8 mouse cellular contexts compared by ENCODE assay signal in the genomic region with DNA sequence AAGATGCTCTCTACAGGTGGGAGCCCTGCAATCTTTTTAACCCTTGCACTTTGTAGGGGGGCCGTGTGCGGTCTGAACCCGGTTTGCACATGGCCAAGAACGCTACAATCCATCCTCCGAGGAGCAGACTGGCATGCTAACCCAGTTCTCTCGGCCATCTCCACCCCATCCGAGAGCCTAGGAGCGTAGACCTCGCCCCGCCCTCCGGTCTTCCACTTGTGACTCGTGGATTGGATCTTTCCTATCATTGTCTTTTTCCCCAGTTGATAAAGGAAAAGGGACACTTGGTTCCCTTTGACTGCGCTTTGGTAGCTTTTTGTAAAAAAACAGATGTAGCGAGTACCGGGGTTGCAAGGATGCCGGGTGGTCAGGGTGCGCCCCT. TPM values are rescaled to one million over a fixed set of nuclear protein-coding genes. Genes with fewer than 3 reads are reported as not detected.
A peak's percentile ranks its signal among the peaks of the same experiment; 100 is the strongest.
DNase-seq lines count a peak whose midpoint lies in the region; TF ChIP-seq lines count a peak whose summit lies in the region.

Gene Tmem116, plus strand, starts transcription at position 250 of the 382 bp plus-strand sequence.

- no peak for TF ChIP-seq POLR2A in lung, adult 2 months (IDR thresholded peaks at IDR 0.05; ENCODE audit: borderline replicate concordance, extremely low read depth, low read depth, low read length)

- H3K4me3 ChIP-seq in lung, adult 2 months (replicated peaks; ENCODE audit: extremely low read depth, low read depth, low read length): peak within 1 kb of the TSS; percentile 99

- no peak for TF ChIP-seq CTCF in lung, adult 2 months (IDR thresholded peaks at IDR 0.05; ENCODE audit: insufficient read depth, low read length)

- peak; percentile 17 for DNase-seq in thymus, postnatal 10 days (ENCODE audit: low spot score in 2 of 2)
- DNase-seq in thymus, postnatal 25 days: no peak
- peak; percentile 42 for DNase-seq in cerebellum, adult 8-10 months
- peak; percentile 33 for DNase-seq in forelimb bud, embryonic 11.5 days (ENCODE audit: low read depth, low spot score)
- DNase-seq in kidney, adult 11 months: peak; percentile 37
- no peak for DNase-seq in lung, adult 2 months
- peak; percentile 57 for DNase-seq in retina, postnatal 1 day
- DNase-seq in layer of hippocampus, postnatal 10 days (ENCODE audit: low spot score in 2 of 2): no peak

- 0% methylated on average over 17 of the region's 17 CpGs for WGBS in lung, adult 2 months

- H3K4me1 ChIP-seq in lung, adult 2 months (ENCODE audit: control insufficient read depth, insufficient read depth, low read length): peaks cover 8% of the 10 kb centered on the region; the same call in 1 of the 2 replicates

RNA-seq across cellular contexts. Expression of gene Tmem116, which starts in this region (rescaled TPM):
- 23.6 and 24.2 TPM in 2 replicates for polyA plus RNA-seq in lung, adult 2 months (2012; rRNA removed)
- 1 to 10 TPM; 4.4 to 5.4 TPM for total RNA-seq in layer of hippocampus, postnatal 10 days (2021)

Comparison
In these comparisons a context has a peak if more than half of its experiments do, and no peak if none do; other contexts are left out.
1. DNase-seq: peak in thymus, postnatal 10 days (2 of 2), cerebellum, adult 8-10 months (single experiment), forelimb bud, embryonic 11.5 days (single experiment), kidney, adult 11 months (single experiment) and retina, postnatal 1 day (single experiment); none in thymus, postnatal 25 days (single experiment), lung, adult 2 months (single experiment) and layer of hippocampus, postnatal 10 days (0 of 2).